Mouse (Mus musculus) heart, adult 2 months (tissue): Measurements from ENCODE around the gene Padi2. TPM values are rescaled to one million over a fixed set of nuclear protein-coding genes. Genes with fewer than 3 reads are reported as not detected.
A peak's percentile ranks its signal among the peaks of the same experiment; 100 is the strongest.

Experiments
- DNase-seq, 2 experiments: peaks; one replicate each; pipeline ENCODE4 v3.0.0; 2021
- H3K27ac ChIP-seq: fragments of 200-600 bp; 2 replicates; pipeline ENCODE4 v1.8.1; 2022
- H3K27me3 ChIP-seq: fragments of 200-500 bp; 2 replicates; pipeline ENCODE4 v1.6.1; 2012; ENCODE audit warnings: mild to moderate bottlenecking, low read length, inconsistent platforms, mixed read lengths; ENCODE audit not compliant: control insufficient read depth, insufficient read depth
- H3K36me3 ChIP-seq: fragments of 200-500 bp; 2 replicates; pipeline ENCODE4 v1.6.1; 2012; ENCODE audit warnings: low read length, inconsistent platforms; ENCODE audit not compliant: control insufficient read depth, insufficient read depth
- H3K4me1 ChIP-seq: fragments of 200-500 bp; 2 replicates; pipeline ENCODE4 v1.6.1; 2011; ENCODE audit warnings: low read length; ENCODE audit not compliant: control insufficient read depth, insufficient read depth
- H3K4me3 ChIP-seq: fragments of 200-600 bp; 2 replicates; pipeline ENCODE4 v1.8.1; 2022
- H3K79me2 ChIP-seq: fragments of 200-500 bp; replicated peaks from 2 replicates; pipeline ENCODE4 v1.6.1; 2012; ENCODE audit warnings: mild to moderate bottlenecking, inconsistent platforms, low read length, moderate library complexity, mixed read lengths; ENCODE audit not compliant: control insufficient read depth, insufficient read depth
- H3K9ac ChIP-seq: fragments of 200-500 bp; 2 replicates; pipeline ENCODE4 v1.6.1; 2012; ENCODE audit warnings: low read depth, mild to moderate bottlenecking, control low read depth, inconsistent platforms, low read length, mixed read lengths
- CTCF ChIP-seq: fragments of 200-600 bp; IDR thresholded peaks from 2 replicates; pipeline ENCODE4 v1.8.1; 2022; ENCODE audit warnings: antibody characterized with exemption, mild to moderate bottlenecking, moderate library complexity
- EP300 ChIP-seq: fragments of 200-500 bp; IDR thresholded peaks from 2 replicates; pipeline ENCODE4 v1.6.1; 2011; ENCODE audit warnings: low read depth, low read length, control low read depth; ENCODE audit not compliant: insufficient read depth
- POLR2A ChIP-seq: fragments of 200-500 bp; IDR thresholded peaks from 2 replicates; pipeline ENCODE4 v1.6.1; 2011; ENCODE audit warnings: mild to moderate bottlenecking, low read depth, low read length, control low read depth; ENCODE audit not compliant: insufficient read depth
- WGBS: fragments of 180-500 bp; shearing (Covaris S2); methylation state at CpG from one replicate; pipeline ENCODE4 v1.1.7; 2018; 5-methylcytosine and 5-hydroxymethylcytosine counted together
- intact Hi-C: fragments of 180-260 bp; cut with DNase I; formaldehyde crosslinking; loops from one replicate; pipeline ENCODE4 v1.15.1; 2025
- polyA plus RNA-seq: library from polyadenylated mRNA; depleted of rRNA; stranded (reverse); fragments of >200 nt; gene quantifications from 2 replicates; pipeline ENCODE4 v1.2.3, GENCODE M21; 2012
- total RNA-seq, 2 experiments: library from RNA; stranded (reverse); gene quantifications; 2 replicates each; pipeline ENCODE4 v1.2.3; 2021

Padi2 gene
- total and polyA plus RNA-seq, 3 experiments: 0.31 to 1.4 (median 0.96) TPM

GRCm38 (mm10) chr4:140907306-140908024 lies 1.3 kb downstream of the Padi2 start:
- H3K4me1 ChIP-seq: peaks cover 1% of the 10 kb centered on the region; the same call in 1 of the 2 replicates
- no peak for DNase-seq
- no peaks in the 10 kb centered on the region for H3K27me3 ChIP-seq
- H3K4me3 ChIP-seq: no peak overlapping the region
- no peak overlapping the region for H3K27ac ChIP-seq
- intact Hi-C loops: no loop called here
- H3K79me2 ChIP-seq: no peaks in the 10 kb centered on the region
- no peaks in the 10 kb centered on the region for H3K36me3 ChIP-seq
- TF ChIP-seq CTCF (no peak), EP300 (no peak), POLR2A (no peak)
- 68% methylated on average over 12 of the region's 12 CpGs for WGBS
- H3K9ac ChIP-seq: no peak overlapping the region

GRCm38 (mm10) chr4:140908627-140909026 lies 2.5 kb downstream of the Padi2 start:
- no peaks in the 10 kb centered on the region for H3K27me3 ChIP-seq
- intact Hi-C loops: no loop called here

GRCm38 (mm10) chr4:140909536-140909935 lies 3.4 kb downstream of the Padi2 start:
- WGBS: 75% methylated on average over 4 of the region's 4 CpGs
- DNase-seq: no peak
- intact Hi-C loops: no loop called here

More at GRCm38 (mm10) chr4:140908627-140909026, 2.5 kb downstream of the Padi2 start:
- H3K79me2 ChIP-seq: no peaks in the 10 kb centered on the region
- H3K4me3 ChIP-seq: no peak overlapping the region
- 70% methylated on average over 5 of the region's 5 CpGs for WGBS
- peaks cover 1% of the 10 kb centered on the region; the same call in 1 of the 2 replicates for H3K4me1 ChIP-seq
- H3K9ac ChIP-seq: no peak overlapping the region
- no peaks in the 10 kb centered on the region for H3K36me3 ChIP-seq
- H3K27ac ChIP-seq: no peak overlapping the region
- no peak for DNase-seq
- TF ChIP-seq POLR2A: no peak
- TF ChIP-seq EP300: no peak
- no peak for TF ChIP-seq CTCF

GRCm38 (mm10) chr4:140910661-140911310 lies 4.6 kb downstream of the Padi2 start:
- no peak overlapping the region for H3K27ac ChIP-seq
- intact Hi-C loops: no loop called here
- 31% methylated on average over 17 of the region's 17 CpGs for WGBS

More at GRCm38 (mm10) chr4:140909536-140909935, 3.4 kb downstream of the Padi2 start:
- no peak for TF ChIP-seq POLR2A
- no peak for TF ChIP-seq EP300
- no peak for TF ChIP-seq CTCF
- H3K4me3 ChIP-seq: no peak overlapping the region
- no peaks in the 10 kb centered on the region for H3K27me3 ChIP-seq
- H3K4me1 ChIP-seq: peaks cover 1% of the 10 kb centered on the region; the same call in 1 of the 2 replicates
- no peak overlapping the region for H3K27ac ChIP-seq
- no peaks in the 10 kb centered on the region for H3K36me3 ChIP-seq
- no peak overlapping the region for H3K9ac ChIP-seq
- H3K79me2 ChIP-seq: no peaks in the 10 kb centered on the region

GRCm38 (mm10) chr4:140911416-140911815 lies 5.3 kb downstream of the Padi2 start:
- H3K9ac ChIP-seq: no peak overlapping the region
- no peak for DNase-seq
- no peak overlapping the region for H3K4me3 ChIP-seq
- intact Hi-C loops: no loop called here
- TF ChIP-seq EP300 (no peak), CTCF (no peak), POLR2A (no peak)
- no peaks in the 10 kb centered on the region for H3K36me3 ChIP-seq
- H3K79me2 ChIP-seq: no peaks in the 10 kb centered on the region
- H3K27me3 ChIP-seq: no peaks in the 10 kb centered on the region
- H3K27ac ChIP-seq: no peak overlapping the region
- WGBS: 86% methylated on average over 9 of the region's 9 CpGs
- H3K4me1 ChIP-seq: peaks cover 1% of the 10 kb centered on the region; the same call in 1 of the 2 replicates

More at GRCm38 (mm10) chr4:140910661-140911310, 4.6 kb downstream of the Padi2 start:
- Histone ChIP-seq H3K27me3 (no peaks in the 10 kb centered on the region), H3K4me1 (peaks cover 1% of the 10 kb centered on the region; the same call in 1 of the 2 replicates), H3K36me3 (no peaks in the 10 kb centered on the region), H3K4me3 (no peak overlapping the region), H3K9ac (no peak overlapping the region), H3K79me2 (no peaks in the 10 kb centered on the region)
- TF ChIP-seq CTCF (no peak), EP300 (peak; percentile 47; the same call in 1 of the 2 replicates)
- DNase-seq: peak in 1 of 2 experiments; percentile 67

- TF ChIP-seq EP300 (no peak), POLR2A (no peak), CTCF (no peak)
These were observed 6.2 kb downstream of the Padi2 start for GRCm38 (mm10) chr4:140912271-140912833.

More at GRCm38 (mm10) chr4:140912271-140912833, 6.2 kb downstream of the Padi2 start:
- intact Hi-C loops: no loop called here
- no peaks in the 10 kb centered on the region for H3K27me3 ChIP-seq
- DNase-seq: peak in 1 of 2 experiments; percentile 14
- H3K79me2 ChIP-seq: no peaks in the 10 kb centered on the region
- peaks cover 1% of the 10 kb centered on the region; the same call in 1 of the 2 replicates for H3K4me1 ChIP-seq
- H3K27ac ChIP-seq: no peak overlapping the region
- WGBS: 83% methylated on average over 10 of the region's 10 CpGs
- H3K36me3 ChIP-seq: no peaks in the 10 kb centered on the region
- H3K9ac ChIP-seq: no peak overlapping the region
- H3K4me3 ChIP-seq: no peak overlapping the region
